Mouse (Mus musculus): ENCODE measurements around the gene Ina.

Gene Ina

DNA sequence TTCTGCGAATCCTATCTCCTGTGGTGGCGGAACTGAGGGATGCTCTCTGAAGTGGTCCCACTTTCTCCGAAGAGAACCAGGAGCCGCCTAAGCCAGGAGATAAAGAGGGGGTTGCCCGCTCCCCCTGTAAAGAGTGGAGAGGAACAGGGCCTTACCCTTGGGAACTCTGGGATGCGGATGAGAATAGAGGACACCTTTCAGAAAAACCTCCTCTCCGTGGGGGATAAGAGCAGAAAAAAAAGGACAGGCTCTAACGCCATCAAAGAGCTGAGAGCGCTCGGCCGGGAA, 395 bp upstream of the Ina start:
- no peak for DNase-seq (ENCODE audit: low spot score)

DNA sequence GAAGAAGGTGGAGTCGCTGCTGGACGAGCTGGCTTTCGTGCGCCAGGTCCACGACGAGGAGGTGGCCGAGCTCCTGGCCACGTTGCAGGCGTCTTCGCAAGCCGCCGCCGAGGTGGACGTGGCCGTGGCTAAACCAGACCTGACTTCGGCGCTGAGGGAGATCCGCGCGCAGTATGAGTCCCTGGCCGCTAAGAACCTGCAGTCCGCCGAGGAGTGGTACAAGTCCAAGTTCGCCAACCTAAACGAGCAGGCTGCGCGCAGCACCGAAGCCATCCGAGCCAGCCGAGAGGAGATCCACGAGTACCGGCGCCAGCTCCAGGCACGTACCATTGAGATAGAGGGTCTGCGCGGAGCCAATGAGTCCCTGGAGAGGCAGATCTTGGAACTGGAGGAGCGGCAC, 898 bp downstream of the Ina start:
- peak; percentile 19 for DNase-seq (ENCODE audit: low spot score)

DNA sequence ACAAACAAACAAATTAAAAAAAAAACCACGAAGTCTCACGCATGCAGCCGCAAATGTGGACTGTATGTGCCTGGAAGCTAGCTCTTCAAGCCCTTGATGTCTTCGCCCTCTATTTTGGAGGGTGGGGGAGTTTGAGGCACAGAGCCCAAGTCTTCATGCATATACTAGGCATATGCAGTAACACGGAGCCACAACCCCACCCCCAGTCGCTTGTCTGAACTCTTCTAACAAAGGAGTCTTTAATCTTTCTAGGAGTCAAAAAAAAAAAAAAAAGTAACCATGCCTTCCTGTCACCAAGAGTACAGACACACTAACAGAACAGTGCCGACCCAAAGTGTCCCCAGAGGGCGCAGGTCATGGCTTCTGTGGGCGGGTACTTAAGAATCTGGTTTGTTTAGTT, 1.5 kb downstream of the Ina start:
- DNase-seq (ENCODE audit: low spot score), result no peak

DNA sequence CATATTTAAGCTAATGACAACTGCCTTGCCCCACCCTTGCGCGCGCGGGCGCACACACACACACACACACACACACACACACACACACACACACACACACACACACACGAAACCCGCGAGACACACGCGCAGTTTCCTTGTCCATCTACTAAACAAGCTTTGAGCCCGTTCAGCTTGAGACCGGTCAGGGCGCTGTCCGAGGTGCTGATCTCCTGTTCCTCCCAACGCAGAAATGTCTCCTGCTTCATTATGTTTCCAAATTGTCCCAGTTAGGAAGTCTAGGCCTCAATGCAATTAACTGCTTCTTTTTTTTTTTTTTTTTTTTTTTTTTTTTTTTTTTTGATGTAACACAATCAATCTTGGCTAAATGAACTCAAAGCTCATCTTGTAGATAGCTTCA, 2.0 kb downstream of the Ina start:
- peak; percentile 90 for DNase-seq (ENCODE audit: low spot score)

DNA sequence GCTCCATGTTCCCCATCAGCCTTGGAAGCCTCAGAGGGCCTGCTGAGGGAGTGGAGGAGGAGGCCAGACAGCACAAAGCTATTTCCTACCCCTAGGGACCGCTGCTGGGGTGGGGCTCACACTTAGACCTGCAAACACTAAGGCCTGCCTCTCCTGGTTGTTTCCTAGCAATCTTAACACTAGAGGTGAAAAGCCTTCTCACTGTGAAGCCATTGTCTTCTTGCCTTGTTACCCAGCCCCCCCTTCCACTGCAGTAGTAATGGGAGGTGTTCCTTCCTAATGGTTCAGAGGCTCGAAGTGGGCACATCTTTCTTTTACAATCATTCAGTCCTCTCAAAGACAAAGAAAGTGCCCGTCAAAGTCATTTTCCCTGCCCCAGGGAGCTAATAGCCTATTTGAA, 3.3 kb downstream of the Ina start:
- DNase-seq (ENCODE audit: low spot score), result no peak

DNA sequence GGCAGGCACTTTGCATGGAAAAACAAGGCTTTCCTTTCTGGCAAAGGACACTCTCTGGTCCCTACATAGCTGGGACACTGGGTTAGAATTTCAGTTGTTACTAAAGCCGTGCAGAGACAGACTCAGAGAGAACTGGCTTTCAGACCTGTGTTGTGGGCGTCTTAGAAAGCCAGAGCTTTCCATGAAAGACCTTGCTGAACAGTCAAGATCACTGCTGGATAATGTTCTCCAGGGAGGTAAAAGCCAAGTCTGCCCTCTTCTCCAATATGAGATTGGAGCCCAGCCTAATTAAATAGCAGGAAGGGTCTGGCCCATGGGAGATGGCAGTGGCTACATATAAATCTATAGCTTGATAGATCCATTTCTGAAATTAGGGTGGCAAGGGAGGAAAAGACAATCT, 3.8 kb downstream of the Ina start:
- no peak for DNase-seq (ENCODE audit: low spot score)

DNA sequence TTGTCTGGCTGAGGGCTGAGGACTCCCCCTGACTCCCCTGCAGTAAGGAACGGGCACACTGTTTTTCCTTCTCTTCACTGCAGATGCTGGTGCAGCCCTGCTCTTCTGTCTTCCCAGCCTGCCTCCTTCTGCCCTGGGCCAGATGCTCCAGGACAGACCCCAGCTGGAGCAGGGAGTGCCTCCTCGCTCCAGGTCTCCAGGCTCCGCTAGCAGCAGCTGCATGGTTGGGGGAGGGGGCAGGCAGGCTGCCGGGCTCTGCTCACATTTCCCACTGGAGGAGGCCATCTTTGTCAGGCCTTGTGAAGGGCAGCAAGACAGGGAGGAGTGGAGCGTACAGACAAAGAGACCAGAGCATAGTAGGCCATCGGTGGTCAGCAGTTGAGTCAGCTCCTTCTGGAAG, 4.8 kb downstream of the Ina start:
- DNase-seq (ENCODE audit: low spot score), result peak; percentile 53

DNA sequence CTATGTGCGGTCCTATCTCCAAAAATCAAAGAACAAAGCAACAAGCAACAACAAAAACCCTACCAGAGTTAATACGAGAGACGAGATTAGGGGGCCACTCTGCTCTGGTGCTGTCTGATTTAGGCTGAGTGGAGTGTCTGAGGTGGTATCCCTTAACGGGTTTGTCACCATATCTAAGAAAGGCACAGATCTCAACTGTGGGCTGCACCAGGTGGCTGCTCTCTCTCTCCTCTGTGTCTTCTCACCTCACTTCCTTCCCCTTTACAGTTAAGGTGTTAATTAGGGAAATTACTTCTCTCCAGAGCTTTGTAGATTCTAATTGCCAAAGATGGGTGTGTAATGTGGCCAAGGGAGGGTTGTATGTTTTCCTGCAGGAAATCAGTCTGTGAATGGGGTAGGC, 8.2 kb downstream of the Ina start:
- no peak for DNase-seq (ENCODE audit: low spot score)

DNA sequence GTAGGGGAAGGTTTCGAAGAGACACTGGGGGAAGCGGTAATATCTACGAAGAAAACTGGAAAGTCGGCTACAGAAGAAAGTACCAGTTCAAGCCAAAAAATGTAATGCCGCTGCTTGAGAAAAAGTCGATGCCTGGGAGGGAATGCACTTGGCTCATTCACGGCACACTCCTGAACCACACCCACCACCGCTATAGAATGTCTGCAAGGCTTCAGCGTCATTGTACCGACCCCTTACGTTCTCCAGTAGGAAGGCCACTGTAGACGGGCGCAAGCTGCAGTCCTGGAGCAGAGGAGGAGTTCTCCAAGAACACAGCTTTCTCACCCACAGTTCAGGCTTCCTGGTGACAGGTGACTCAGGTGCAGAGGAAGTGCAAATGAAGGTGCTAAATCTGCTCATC, 9.0 kb downstream of the Ina start:
- no peak for DNase-seq (ENCODE audit: low spot score)

DNA sequence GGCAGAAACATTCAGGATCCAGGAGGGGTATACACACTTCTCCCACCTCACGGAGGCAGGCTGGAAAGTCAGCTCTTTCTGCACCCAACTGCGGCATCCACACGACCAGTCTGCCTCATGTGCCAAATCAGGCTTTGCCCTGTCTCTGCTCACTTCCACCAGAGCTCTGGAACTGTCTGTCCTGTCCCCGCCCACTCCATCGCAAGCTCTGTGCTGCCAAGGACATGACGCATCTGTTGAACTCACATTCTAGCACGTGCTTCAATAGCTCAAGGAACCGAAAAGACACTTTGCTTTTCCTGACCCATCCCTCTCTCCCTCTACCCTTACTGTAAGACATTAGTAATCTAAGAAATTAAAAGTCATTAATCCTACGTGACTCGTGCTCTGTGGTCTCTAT, 10.5 kb downstream of the Ina start:
- DNase-seq (ENCODE audit: low spot score), result no peak

DNA sequence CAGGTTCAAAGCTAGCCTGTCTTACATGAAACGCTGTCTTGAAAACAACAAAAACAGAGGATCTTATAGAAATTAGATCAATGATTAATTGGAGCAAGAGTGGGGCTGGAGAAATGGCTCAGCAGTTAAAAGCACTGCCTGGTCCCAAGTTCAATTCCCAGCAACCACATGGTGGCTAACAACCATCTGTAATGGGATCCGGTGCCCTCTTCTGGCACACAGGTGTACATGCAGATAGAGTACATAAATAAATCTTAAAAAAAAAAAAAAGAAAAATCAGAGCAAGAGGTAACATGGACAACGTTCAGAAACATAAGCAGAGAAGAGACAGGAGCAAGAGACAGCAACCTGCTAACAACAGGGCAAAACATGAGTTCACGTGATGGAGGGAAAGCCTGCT, 12.0 kb downstream of the Ina start:
- DNase-seq (ENCODE audit: low spot score), result no peak

DNA sequence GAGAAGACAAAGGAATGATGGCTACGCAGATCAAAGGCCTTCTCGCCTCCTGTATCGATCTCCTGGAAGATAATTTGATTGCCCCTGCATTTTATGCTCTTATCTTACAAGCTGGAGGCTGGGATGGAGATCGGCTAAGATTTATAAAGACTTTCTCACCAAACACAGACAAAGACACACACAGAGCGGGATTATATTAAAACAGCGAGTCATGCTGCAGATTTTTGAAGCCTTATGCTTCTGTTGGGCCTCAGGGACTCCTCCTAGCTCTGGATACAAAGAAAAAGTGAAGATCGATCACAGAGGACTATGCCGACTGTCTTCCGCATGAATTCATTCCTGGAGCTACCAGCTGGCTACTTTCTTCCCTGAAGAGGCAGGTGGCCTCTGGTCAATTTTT, 15.3 kb downstream of the Ina start:
- DNase-seq (ENCODE audit: low spot score), result no peak

DNA sequence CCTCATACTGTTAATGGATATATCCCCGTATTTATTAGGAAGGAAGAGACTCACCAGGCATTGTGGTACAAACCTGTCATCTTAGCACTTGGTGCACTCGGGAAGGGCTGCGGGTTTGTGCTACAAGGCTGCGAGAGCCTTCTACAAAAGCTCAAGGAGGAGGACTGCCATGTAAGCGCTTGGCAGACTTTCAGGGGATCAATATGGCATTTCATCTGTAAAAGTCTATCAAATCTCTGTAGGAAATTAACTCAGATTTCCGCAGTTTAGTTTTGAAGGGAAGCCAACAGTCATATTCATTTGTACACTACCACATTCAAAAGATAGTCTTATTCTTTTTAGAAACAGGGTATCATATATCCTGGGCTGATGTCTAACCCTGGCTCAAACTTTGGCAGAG, 17.3 kb downstream of the Ina start:
- DNase-seq (ENCODE audit: low spot score), result no peak

DNA sequence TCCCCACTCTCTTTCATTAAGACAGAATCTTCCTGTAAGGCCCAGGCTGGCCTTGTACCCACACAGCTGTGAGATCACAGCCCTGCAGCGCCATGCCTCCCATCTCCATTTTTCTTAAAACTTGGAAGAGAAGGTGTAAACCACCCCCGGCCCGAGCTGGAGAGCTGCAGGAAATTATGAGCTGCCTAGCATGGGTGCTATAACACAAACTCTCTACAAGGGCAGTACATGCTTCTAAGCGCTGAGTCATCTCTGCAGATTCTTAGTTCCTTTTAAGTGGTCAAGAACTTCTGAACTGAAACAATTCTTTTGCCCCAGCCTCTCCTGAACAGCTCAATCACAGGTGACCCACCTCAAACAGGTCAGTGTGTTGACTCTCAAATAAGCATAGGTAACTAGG, 20.4 kb downstream of the Ina start:
- no peak for DNase-seq (ENCODE audit: low spot score)

DNA sequence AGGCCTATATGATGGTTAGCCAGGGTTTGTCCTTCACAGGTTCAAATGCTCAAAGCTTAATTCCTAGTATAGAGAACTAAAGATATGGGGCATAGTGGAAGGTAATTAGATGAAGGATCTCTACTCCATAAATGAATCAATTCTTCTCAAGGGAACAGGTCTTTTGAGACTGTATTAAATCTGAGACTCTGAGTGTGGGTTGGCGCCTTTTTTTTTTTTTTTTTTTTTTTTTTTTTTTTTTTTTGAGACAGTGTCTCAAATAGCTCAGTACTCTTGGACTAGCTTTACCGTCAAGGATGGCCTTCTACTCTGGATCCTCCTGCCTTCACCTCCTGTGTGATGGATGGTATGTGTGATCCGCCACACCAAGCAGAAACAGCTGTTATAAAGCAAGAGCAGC, 22.1 kb downstream of the Ina start:
- no peak for DNase-seq (ENCODE audit: low spot score)

DNA sequence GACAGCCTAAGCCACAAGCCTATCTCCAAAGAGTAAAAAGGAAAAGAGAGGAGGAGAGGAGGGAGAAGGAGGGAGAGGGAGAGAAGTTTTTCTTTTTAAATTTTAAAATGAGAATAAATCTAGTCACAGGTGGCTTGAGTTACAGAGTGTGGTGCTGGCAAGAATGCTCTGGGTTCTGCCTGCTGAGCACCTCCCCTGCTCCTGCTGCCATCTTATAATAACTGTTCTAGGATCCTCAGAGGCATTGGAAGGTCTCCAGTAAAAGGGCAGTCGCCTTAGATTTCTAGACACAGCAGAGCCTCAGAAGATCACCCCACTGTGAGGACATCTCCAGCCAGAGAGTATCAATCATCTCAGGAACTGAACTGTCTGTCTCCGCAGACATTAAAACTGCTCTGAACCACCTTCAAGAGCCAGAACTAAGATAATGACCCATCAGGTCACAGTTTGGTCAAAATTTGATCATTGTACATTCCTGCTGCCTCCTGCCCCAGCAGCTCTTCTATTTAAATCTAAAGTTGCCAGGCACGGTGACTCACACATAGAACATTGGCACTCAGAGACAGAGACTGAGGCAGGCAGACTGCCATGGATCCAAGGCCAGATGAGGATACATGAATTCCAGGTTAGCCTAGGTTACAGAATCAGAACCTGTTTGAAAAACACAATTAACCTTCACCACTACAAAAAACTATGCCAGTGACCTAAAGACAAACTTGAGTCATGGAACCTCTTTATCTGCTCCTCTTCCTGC, 26.4 kb downstream of the Ina start:
- no peak for DNase-seq (ENCODE audit: low spot score)

DNA sequence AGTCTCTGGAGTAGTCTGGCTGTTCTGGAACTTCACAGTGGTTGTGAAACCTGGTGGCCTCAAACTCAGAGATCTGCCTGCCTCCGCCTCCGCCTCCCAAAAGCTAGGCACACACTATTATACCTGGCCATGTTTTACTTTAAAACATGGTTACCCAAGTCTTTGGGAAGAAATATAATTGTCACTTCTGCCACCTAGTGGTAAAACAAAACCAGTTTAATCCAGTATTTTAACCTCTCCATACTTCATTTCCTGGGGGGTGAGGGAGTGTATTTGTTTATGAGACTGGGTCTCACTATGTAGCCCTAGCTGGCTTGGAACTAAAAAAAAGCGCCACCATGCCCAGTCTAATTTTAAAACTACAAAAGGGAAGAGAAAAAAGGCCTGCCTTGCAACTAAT, 29.1 kb downstream of the Ina start:
- DNase-seq (ENCODE audit: low spot score), result peak; percentile 39

DNA sequence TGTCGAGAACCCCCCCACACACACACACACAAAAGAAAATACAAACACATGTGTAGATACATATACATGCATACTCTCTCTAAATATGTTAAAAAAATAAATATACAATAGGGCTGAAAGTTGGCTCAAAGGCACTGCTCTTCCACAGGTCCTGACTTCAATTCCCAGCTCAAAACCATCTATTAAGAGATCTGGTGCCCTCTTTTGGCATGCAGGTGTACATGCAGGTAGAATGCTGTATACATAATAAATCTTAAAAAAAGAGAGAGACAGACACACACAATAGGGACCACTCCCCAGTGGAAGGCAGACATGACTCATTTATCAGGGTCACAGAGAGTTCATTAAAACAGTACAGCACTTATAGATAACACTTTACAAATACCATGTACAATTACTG, 31.8 kb downstream of the Ina start:
- DNase-seq (ENCODE audit: low spot score), result peak; percentile 11

DNA sequence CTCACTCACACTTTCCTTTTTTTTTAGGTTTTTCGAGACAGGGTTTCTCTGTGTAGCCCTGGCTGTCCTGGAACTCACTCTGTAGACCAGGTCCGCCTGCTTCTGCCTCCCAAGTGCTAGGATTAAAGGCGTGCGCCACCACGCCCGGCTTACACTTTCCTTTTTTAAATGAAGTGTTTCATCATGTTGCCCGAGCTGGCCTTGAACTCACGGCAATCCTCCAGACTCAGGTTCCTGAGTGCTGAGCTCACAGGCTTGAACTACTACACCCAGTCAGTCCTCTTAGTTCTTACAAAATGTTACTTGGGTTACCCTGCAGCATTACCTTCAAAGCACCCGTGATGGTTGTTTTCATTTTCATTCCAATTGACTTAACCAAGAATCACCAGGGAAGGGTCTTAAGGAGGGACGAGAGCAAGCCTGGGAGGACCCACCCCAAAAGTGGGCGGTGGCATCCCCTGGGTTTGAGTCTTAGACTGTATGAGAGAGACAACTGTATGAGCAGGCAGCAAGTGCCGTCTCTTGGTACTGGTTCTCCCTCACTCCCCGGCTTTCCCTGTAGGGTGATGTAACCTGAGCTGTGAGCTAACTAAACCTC, 32.8 kb downstream of the Ina start:
- no peak for DNase-seq (ENCODE audit: low spot score)

DNA sequence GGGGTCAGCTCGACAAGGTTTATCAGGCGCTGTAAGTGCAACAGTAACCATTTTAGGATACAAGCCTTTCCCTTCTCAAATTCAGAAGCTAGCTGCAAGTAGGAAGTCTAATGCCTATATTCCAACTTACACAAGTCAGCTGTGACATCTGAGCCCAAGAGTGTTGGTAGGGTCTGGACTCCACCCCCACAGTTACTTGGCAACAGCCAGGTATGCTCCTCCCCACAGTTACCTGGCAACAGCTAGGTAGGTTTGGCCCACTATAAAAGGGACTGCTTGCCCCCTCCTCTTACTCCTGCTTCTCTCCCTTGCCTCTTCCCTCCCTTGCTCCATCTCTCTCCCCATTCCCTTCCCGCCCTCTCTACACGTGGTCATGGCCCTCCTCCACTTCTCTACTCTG, 34.6 kb downstream of the Ina start:
- no peak for DNase-seq (ENCODE audit: low spot score)

DNA sequence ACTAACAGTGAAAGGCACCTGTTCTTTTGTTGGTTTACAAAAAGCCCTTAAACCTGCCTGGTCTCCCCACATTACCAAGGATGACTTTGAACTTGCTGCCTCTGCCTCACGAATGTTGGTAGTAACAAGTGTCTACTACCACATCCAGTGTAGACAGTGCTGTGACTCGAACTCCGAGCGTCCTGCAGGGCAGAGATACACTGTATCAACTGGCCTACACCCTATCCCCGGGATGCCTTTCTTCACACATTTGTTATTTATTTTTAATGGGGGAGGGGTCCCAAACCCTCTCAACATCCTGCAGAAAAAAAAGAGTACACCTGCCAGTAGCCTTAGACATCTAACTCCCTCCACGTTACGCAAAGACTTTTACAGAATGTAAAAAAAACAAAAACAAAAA, 35.3 kb downstream of the Ina start:
- DNase-seq (ENCODE audit: low spot score), result no peak

DNA sequence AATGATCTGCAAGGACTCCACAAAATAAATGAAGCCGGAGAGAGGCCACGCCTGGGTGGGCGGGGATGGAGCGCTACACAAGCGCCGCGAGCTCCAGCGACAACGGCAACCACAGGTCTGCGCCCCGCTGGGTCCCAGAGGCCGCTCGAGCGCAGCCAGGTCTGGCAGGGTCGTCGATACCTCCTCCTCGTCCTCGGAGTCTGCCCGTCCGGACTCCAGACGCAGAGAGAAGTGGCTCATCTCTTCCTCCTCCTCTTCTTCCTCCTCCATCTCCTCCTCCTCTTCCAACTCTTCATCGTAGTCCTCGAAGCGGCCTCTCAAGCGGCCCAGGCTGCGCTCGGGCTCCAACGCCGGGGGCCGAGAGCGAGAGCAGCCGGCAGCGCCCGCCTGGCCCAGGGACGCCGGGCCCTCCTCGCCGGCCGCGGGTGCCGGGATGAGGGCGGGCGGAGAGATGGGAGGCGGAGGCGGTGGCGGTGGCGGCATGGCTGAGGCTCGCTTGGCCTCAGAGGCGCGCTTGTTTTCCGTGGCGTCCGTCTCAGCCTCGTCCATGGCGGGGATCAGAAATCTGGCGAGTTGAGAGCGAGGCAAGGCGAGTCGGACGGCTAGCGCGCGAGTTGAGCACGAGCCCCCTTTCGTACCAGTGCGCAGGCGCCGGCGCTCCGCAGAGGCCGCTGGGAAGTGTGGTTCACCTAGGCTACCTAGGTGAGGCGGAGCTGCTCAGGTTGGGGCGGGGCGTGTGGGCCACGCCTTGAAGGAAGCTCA, 36.0 kb downstream of the Ina start, which contains the start of gene Pcgf6:
Gene Pcgf6, minus strand, starts transcription at position 636 of the 762 bp plus-strand sequence.
- DNase-seq (ENCODE audit: low spot score), result peak; percentile 89

DNA sequence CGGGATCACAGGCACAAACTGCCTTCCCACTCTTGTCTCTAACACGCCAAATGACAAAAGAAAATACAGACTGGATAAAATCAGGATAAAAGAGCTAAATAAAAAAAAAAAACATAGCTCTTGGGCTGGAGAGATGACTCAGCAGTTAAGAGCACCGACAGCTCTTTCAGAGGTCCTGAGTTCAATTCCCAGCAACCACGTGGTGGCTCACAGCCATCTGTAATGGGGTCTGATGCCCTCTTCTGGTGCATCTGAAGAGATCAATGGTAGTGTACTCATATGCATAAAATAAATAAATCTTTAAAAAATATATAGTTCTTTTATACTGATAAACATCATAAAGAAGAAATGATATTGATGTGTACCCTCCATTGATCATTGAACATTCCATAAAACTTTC, 38.4 kb downstream of the Ina start:
- no peak for DNase-seq (ENCODE audit: low spot score)

DNA sequence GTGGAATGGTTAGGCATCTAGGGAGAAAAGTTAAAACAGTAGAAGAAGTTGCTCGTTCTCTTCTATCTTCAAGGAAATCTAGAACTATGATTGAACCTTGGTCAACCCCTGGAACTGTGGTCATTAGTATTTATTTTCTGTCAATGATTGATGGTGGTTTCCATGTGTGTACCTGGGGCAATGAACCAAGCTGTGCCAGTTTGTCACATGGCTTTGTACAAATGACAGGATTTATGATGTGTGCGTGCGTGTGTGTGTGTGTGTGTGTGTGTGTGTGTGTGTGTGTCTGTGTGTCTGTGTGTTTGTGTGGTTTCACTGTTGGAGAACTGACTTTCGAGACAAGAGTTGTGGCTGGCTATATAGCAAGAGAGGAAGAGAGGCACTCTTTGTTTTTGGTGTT, 39.0 kb downstream of the Ina start:
- DNase-seq (ENCODE audit: low spot score), result no peak

All from embryo, embryonic 10.5 days (tissue).